Mouse (Mus musculus): ENCODE measurements around the gene Etl4.

DNA sequence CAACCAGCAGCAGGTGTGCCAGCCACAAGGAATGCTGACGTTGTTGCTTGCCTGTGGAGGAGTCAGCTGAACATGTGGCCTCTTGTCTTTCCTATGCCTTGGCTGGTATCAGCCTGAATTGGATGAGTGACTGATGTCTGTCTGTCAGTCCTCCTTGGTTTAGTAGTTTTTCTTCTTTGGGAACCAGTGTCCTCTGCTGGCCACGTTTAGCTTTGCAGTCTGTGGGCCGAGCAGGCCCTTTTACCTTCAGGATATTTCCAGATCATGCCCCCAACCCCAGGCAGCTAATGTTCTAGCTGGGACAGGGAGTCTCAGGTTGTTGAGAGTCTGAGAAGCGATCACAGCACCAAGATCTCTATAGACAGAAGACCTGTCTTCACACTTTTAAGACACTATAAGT is 18.7 kb upstream of the Etl4 start:
- TF ChIP-seq ZC3H11A (IDR thresholded peaks at IDR 0.05; ENCODE audit: borderline replicate concordance, low read depth, low read length) = peak; percentile 51; the same call in 1 of the 2 replicates
- no peak for TF ChIP-seq CHD2 (IDR thresholded peaks at IDR 0.05; ENCODE audit: low read depth, low read length)

All from ES-E14 (cell line).